Mouse (Mus musculus) hindbrain, embryonic 14.5 days (tissue): ENCODE data around the gene Lrp6. TPM values are rescaled to one million over a fixed set of nuclear protein-coding genes. Genes with fewer than 3 reads are reported as not detected.

Source experiments
- ATAC-seq: fragments of 200-750 bp; cut with Nextera tagmentation; 2 replicates; pipeline ENCODE4 v1.8.0; 2017; ENCODE audit warnings: moderate number of reproducible peaks, mild to moderate bottlenecking, moderate TSS enrichment, moderate library complexity; ENCODE audit not compliant: low FRiP score
- DNase-seq: peaks from one replicate; pipeline ENCODE4 v3.0.0-alpha.2; 2015; ENCODE audit warnings: low spot score
- H3K27ac ChIP-seq: fragments of 300-500 bp; sonication (generic); 2 replicates; pipeline ENCODE4 v1.5.1; 2014; ENCODE audit warnings: mild to moderate bottlenecking, moderate library complexity
- H3K27me3 ChIP-seq: fragments of 300-500 bp; sonication (generic); 2 replicates; pipeline ENCODE4 v1.6.1; 2014; ENCODE audit warnings: mild to moderate bottlenecking, low read length, mixed read lengths; ENCODE audit not compliant: control insufficient read depth, insufficient read depth
- H3K36me3 ChIP-seq: fragments of 300-500 bp; sonication (generic); replicated peaks from 2 replicates; pipeline ENCODE4 v1.6.1; 2014; ENCODE audit not compliant: control insufficient read depth, insufficient read depth
- H3K4me1 ChIP-seq: fragments of 300-500 bp; sonication (generic); replicated peaks from 2 replicates; pipeline ENCODE4 v1.6.1; 2014; ENCODE audit warnings: antibody characterized with exemption, low read length, mixed read lengths; ENCODE audit not compliant: control insufficient read depth, insufficient read depth
- H3K4me2 ChIP-seq: fragments of 300-500 bp; sonication (generic); replicated peaks from 2 replicates; pipeline ENCODE4 v1.6.1; 2014; ENCODE audit warnings: mild to moderate bottlenecking, moderate library complexity
- H3K4me3 ChIP-seq: fragments of 300-500 bp; sonication (generic); replicated peaks from 2 replicates; pipeline ENCODE4 v1.5.1; 2014; ENCODE audit warnings: mild to moderate bottlenecking, low read length
- H3K9ac ChIP-seq: fragments of 300-500 bp; sonication (generic); 2 replicates; pipeline ENCODE4 v1.6.1; 2014
- H3K9me3 ChIP-seq: fragments of 300-500 bp; sonication (generic); 2 replicates; pipeline ENCODE4 v1.6.1; 2016; ENCODE audit warnings: low read length; ENCODE audit not compliant: control insufficient read depth
- WGBS: fragments of 180-500 bp; shearing (Covaris S2); extraction: QIAGEN DNeasy Blood & Tissue Kit; methylation state at CpG from one replicate; pipeline ENCODE4 v1.1.7; 2014; 5-methylcytosine and 5-hydroxymethylcytosine counted together
- polyA plus RNA-seq: library from polyadenylated mRNA; unstranded; fragments of >200 nt; fragmentation: Nextera tagmentation; extraction: Ambion mirVana; gene quantifications from 2 replicates; pipeline ENCODE4 v1.2.1, GENCODE M21; 2014

The Lrp6 gene
- polyA plus RNA-seq, 1 experiment from 2014 or later, result 22.3 TPM

DNA sequence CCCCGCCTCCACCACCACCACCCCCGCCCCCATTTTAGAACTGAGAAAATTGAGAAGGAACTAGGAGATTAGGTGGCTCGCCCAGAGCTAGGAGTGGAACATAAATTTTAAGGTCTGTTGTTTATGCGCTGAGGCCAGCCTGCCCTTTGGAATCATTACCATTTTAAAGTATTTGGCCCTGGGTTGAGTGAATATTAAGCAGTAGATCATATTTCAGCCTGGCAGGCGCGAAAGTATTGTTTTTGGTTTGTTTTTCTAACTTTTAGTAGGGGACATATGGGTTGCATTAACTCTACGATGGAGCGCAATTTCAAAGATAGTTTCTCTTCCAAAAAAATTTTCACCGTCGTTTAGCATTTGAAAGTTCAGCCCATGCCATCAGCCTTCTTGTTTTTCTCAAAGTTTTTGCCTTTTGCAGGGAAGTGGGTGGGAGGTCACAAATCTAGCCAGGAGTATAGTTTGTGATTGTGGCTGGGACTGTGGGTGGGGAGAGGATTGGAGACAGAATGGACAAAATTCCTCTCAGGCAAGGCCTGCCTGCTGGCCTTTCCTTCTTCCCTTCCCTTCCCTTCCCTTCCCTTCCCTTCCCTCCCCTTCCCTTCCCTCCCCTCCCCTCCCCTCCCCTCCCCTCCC lies 35.7 kb upstream of the Lrp6 start:
- H3K4me1 ChIP-seq, result no peaks in the 10 kb centered on the region; the same call in 1 of the 2 replicates
- ATAC-seq, result no peak
- no peak overlapping the region for H3K4me3 ChIP-seq
- no peak overlapping the region for H3K9ac ChIP-seq
- H3K9me3 ChIP-seq, result no peaks in the 10 kb centered on the region
- no peak for DNase-seq
- no peak overlapping the region for H3K27ac ChIP-seq
- H3K36me3 ChIP-seq, result no peaks in the 10 kb centered on the region
- no peak overlapping the region for H3K4me2 ChIP-seq
- H3K27me3 ChIP-seq, result no peaks in the 10 kb centered on the region
- 61% methylated on average over 10 of the region's 10 CpGs for WGBS

DNA sequence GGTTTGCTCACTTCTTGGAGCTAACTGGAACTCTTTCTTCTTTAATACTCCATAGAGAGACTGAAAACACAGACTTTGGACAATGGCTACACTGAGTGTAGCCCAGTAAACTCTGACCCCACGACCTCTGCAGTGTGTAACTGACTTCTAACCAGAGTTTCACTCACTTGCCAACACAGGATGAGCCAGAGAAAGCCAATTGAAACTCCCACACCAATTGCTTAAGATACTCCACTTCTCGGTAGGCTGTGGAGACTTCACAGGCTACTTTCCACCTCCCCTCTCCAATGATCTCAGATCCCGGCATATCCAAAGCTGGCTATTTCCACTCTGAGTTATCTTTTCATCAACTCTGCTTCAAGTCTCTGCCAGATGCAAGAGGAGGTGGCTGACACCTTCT lies 35.0 kb upstream of the Lrp6 start:
- no peak overlapping the region for H3K9ac ChIP-seq
- H3K4me3 ChIP-seq, result no peak overlapping the region
- no peaks in the 10 kb centered on the region for H3K27me3 ChIP-seq
- no peak for DNase-seq
- H3K4me2 ChIP-seq, result no peak overlapping the region
- no peaks in the 10 kb centered on the region for H3K36me3 ChIP-seq
- H3K9me3 ChIP-seq, result no peaks in the 10 kb centered on the region
- 62% methylated on average over 3 of the region's 3 CpGs for WGBS
- H3K4me1 ChIP-seq, result no peaks in the 10 kb centered on the region; the same call in 1 of the 2 replicates
- ATAC-seq, result no peak
- no peak overlapping the region for H3K27ac ChIP-seq

DNA sequence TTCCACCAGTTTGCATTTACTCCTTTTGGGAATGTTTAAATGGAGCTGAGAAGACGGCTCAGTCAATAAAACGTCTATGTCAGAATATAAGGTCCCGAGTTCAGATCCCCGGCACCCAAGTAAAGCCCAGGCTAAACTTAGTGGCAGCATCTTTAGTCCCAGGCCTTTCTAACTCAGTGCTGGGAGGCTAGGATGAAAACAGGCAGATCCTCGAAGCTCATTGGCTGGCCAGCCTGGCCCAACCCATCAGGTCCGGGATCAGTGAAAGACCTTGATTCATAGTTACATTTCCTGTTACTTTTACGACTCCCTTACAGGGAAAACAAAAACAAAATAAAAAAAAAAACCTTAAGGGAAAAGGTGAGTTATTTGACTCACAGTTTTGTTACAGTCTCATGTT lies 34.4 kb upstream of the Lrp6 start:
- Histone ChIP-seq H3K27me3 (no peaks in the 10 kb centered on the region), H3K4me1 (no peaks in the 10 kb centered on the region), H3K9me3 (no peaks in the 10 kb centered on the region), H3K9ac (no peak overlapping the region), H3K27ac (no peak overlapping the region), H3K4me3 (no peak overlapping the region), H3K36me3 (no peaks in the 10 kb centered on the region), H3K4me2 (no peak overlapping the region)
- WGBS, result 61% methylated on average over 7 of the region's 7 CpGs
- no peak for ATAC-seq
- no peak for DNase-seq

DNA sequence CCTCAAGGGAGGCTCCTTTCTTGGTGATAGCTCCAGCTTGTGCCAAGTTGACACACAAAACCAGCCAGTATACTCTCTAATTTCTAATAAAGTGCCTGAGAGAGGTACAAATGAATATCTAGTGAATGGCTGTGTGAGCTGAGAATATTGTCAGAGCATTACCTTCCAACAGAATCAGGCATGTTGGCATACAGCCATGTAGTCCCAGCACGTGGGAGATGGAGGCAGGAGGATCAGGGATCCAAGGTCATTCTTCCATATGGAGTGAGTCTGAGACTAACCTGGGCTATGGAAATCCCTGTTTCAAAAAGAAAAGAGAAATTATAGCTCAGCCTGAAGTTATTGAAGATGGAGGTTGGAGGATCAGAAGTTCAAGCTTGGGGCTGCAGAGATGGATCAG lies 32.5 kb upstream of the Lrp6 start:
- H3K27me3 ChIP-seq, result no peaks in the 10 kb centered on the region
- H3K4me2 ChIP-seq, result no peak overlapping the region
- no peaks in the 10 kb centered on the region for H3K9me3 ChIP-seq
- H3K27ac ChIP-seq, result no peak overlapping the region
- no peaks in the 10 kb centered on the region for H3K4me1 ChIP-seq
- DNase-seq (no peak), ATAC-seq (no peak)
- no peaks in the 10 kb centered on the region for H3K36me3 ChIP-seq
- H3K4me3 ChIP-seq, result no peak overlapping the region
- 70% methylated on average over 1 of the region's 1 CpGs for WGBS
- no peak overlapping the region for H3K9ac ChIP-seq

GRCm38 (mm10) chr6:134597651-134598229 lies 31.0 kb upstream of the Lrp6 start:
- no peak overlapping the region for H3K4me3 ChIP-seq
- no peaks in the 10 kb centered on the region for H3K4me1 ChIP-seq
- H3K36me3 ChIP-seq, result no peaks in the 10 kb centered on the region
- no peak overlapping the region for H3K27ac ChIP-seq
- WGBS, result 87% methylated on average over 6 of the region's 6 CpGs
- ATAC-seq, result no peak
- no peak overlapping the region for H3K4me2 ChIP-seq
- DNase-seq, result no peak
- H3K9ac ChIP-seq, result no peak overlapping the region
- H3K9me3 ChIP-seq, result no peaks in the 10 kb centered on the region
- H3K27me3 ChIP-seq, result no peaks in the 10 kb centered on the region

DNA sequence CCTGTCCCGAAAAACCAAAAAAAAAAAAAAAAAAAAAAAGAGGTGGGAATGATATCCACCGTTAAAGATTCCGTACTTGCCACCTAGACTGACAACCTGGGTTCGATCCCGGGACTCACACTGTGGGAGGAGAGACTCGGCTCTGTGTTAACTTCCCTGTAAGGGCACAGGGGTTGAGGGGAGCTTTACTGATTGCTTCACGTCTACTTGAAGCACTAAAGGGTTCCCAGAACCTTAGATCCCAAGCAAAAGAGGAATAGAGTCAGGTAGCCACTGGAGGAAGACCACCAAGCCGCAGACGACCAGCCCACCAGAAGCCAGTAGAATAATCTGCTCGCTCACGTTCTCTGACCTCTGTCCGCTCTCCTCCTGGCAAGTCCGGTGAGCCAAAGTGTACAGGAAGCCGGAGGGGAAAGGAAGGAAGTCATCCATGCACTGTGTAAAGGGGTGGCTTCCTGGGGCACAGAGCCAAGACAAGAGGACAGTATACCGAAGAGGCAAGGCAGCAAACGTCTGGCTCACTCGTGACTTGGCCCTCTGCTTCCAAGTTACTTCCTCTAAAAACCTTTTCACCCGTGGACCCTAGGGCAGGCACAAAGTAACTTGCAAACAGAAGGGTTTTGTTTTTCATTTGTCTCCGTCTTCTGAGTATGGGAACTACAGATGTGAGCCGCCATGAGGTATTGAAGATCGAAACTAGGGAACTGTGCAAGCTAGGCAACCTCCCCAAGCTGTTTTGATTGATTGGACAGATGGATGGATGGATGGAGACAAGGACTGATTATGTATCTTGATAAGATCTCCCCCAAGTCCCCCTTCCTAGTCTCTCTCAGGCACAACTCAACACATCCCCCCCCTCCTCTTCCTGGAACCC lies 28.0 kb upstream of the Lrp6 start:
- no peak overlapping the region for H3K4me3 ChIP-seq
- H3K4me2 ChIP-seq, result no peak overlapping the region
- no peaks in the 10 kb centered on the region for H3K4me1 ChIP-seq
- H3K9me3 ChIP-seq, result no peaks in the 10 kb centered on the region
- H3K27me3 ChIP-seq, result no peaks in the 10 kb centered on the region
- DNase-seq (no peak), ATAC-seq (no peak)
- H3K36me3 ChIP-seq, result no peaks in the 10 kb centered on the region
- H3K9ac ChIP-seq, result no peak overlapping the region
- no peak overlapping the region for H3K27ac ChIP-seq
- WGBS, result 87% methylated on average over 21 of the region's 21 CpGs

GRCm38 (mm10) chr6:134591614-134592013 lies 24.8 kb upstream of the Lrp6 start:
- Histone ChIP-seq H3K4me1 (no peaks in the 10 kb centered on the region), H3K27ac (no peak overlapping the region), H3K4me3 (no peak overlapping the region), H3K36me3 (no peaks in the 10 kb centered on the region), H3K9ac (no peak overlapping the region), H3K4me2 (no peak overlapping the region), H3K9me3 (no peaks in the 10 kb centered on the region), H3K27me3 (no peaks in the 10 kb centered on the region)
- DNase-seq (no peak), ATAC-seq (no peak)
- 80% methylated on average over 2 of the region's 2 CpGs for WGBS

DNA sequence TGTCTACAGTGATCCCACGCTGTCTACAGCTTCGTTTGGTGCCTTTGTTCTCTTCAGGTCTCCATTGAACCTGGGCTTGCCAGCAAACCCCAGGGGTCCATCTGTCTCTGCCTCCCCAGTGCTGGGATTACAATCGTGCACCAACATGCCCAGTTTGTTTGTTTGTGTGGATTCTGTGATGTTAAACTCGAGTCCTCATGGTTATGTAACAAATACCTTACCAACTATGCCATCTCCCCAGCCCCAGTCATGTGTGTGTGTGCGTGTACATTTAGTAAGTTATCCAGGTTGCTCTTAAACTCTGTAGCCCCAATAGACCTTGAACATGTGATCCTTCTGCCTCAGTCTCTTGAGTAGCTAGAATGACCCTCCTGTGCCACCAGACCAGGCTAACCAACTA lies 19.5 kb upstream of the Lrp6 start:
- Histone ChIP-seq H3K9ac (no peak overlapping the region), H3K4me3 (no peak overlapping the region), H3K4me1 (no peaks in the 10 kb centered on the region), H3K27me3 (no peaks in the 10 kb centered on the region), H3K36me3 (no peaks in the 10 kb centered on the region), H3K27ac (no peak overlapping the region), H3K9me3 (no peaks in the 10 kb centered on the region), H3K4me2 (no peak overlapping the region)
- DNase-seq (no peak), ATAC-seq (no peak)
- 85% methylated on average over 5 of the region's 5 CpGs for WGBS

DNA sequence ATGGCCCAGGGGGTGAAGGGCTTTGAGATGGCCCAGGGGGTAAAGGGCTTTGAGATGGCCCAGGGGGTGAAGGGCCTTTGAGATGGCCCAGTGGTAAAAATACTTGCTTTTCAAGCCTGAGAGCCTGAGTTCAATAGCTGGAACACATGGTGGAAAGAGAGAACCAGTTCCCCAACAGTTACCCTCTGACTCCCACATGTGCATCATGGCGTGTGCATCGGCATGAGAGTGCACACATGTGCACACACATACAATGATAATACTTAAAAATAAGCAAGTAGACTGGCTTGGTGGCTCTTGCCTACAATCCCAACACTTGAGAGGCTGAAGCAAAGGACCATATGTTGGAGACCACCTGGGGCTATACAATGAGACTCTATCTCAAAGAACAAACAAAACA lies 17.9 kb upstream of the Lrp6 start:
- H3K4me3 ChIP-seq, result no peak overlapping the region
- no peaks in the 10 kb centered on the region for H3K27me3 ChIP-seq
- no peaks in the 10 kb centered on the region for H3K4me1 ChIP-seq
- 98% methylated on average over 2 of the region's 2 CpGs for WGBS
- DNase-seq (no peak), ATAC-seq (no peak)
- H3K9ac ChIP-seq, result no peak overlapping the region
- no peak overlapping the region for H3K4me2 ChIP-seq
- no peak overlapping the region for H3K27ac ChIP-seq
- H3K9me3 ChIP-seq, result no peaks in the 10 kb centered on the region
- H3K36me3 ChIP-seq, result no peaks in the 10 kb centered on the region
